Mouse (Mus musculus) hindbrain, embryonic 12.5 days (tissue): ENCODE measurements around the gene Ptprs. TPM values are rescaled to one million over a fixed set of nuclear protein-coding genes. Genes with fewer than 3 reads are reported as not detected.

Experiments
- ATAC-seq: fragments of 200-750 bp; cut with Nextera tagmentation; 2 replicates; pipeline ENCODE4 v1.8.0; 2017; ENCODE audit warnings: moderate TSS enrichment; ENCODE audit not compliant: low FRiP score
- H3K27ac ChIP-seq: fragments of 300-500 bp; sonication (generic); 2 replicates; pipeline ENCODE4 v1.5.1; 2016; ENCODE audit warnings: mild to moderate bottlenecking
- H3K27me3 ChIP-seq: fragments of 300-500 bp; sonication (generic); 2 replicates; pipeline ENCODE4 v1.6.1; 2016; ENCODE audit warnings: mild to moderate bottlenecking
- H3K36me3 ChIP-seq: fragments of 300-500 bp; sonication (generic); 2 replicates; pipeline ENCODE4 v1.6.1; 2016; ENCODE audit warnings: mild to moderate bottlenecking
- H3K4me1 ChIP-seq: fragments of 300-500 bp; sonication (generic); 2 replicates; pipeline ENCODE4 v1.6.1; 2016
- H3K4me2 ChIP-seq: fragments of 300-500 bp; sonication (generic); replicated peaks from 2 replicates; pipeline ENCODE4 v1.6.1; 2016; ENCODE audit warnings: mild to moderate bottlenecking
- H3K4me3 ChIP-seq: fragments of 300-500 bp; sonication (generic); 2 replicates; pipeline ENCODE4 v1.5.1; 2016; ENCODE audit warnings: mild to moderate bottlenecking
- H3K9ac ChIP-seq: fragments of 300-500 bp; sonication (generic); 2 replicates; pipeline ENCODE4 v1.6.1; 2016; ENCODE audit warnings: mild to moderate bottlenecking, moderate library complexity
- H3K9me3 ChIP-seq: fragments of 300-500 bp; sonication (generic); replicated peaks from 2 replicates; pipeline ENCODE4 v1.6.1; 2016; ENCODE audit warnings: mild to moderate bottlenecking
- WGBS: fragments of 180-500 bp; shearing (Covaris S2); methylation state at CpG from one replicate; pipeline ENCODE4 v1.1.7; 2016; 5-methylcytosine and 5-hydroxymethylcytosine counted together
- polyA plus RNA-seq: library from polyadenylated mRNA; unstranded; fragments of >200 nt; fragmentation: Nextera tagmentation; extraction: Ambion mirVana; gene quantifications from 2 replicates; pipeline ENCODE4 v1.2.1, GENCODE M21; 2016

Gene Ptprs
- polyA plus RNA-seq, 1 experiment from 2014 or later: 316 TPM

DNA sequence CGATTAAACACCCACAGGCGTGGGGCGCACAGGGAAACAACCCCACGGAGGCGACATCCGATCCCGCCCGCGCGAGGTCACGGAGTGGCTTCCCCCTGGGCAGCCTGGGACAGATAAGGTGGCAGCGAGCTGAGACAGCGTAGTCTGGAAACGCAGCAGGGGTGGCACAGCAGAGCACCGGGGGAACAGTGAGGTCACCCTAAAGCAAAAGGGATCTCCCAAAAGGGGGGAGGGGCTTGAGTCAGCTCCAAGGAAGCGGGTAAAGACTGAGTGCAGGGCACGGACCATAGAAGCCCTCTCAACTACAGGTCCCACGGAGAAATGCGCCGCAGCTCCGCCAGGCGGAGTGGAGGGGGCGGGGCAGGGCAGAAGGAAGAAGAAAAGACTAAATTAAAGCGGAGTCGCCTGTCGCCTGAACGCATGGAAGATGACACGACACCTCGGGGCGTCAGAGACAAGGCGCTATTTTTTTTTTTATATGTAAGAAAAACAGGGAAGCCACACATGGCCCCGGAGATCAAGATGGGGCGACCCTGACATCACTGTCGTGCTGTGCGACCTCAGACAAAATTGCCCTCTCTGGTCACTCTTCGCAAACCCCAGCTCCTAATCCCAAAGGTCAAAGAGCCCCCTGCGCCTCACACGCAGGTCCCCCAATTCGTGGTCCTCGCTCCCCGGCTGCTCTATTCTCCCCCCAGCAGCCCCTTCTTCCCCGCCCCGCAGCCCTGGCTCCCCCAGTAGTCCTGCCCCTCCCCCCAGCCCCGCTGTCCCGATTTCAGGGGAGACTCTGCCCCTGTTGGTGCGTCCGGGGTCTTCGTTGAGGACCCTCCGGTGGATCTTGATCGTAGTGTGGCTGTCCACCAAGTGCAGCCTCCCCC lies 3.3 kb downstream of the Ptprs start:
- Histone ChIP-seq H3K9ac (peak overlapping the region; percentile 98), H3K4me2 (peak overlapping the region; percentile 96), H3K4me1 (peaks cover 72% of the 10 kb centered on the region), H3K27ac (peak overlapping the region; percentile 96), H3K9me3 (no peaks in the 10 kb centered on the region), H3K4me3 (peak overlapping the region; percentile 90), H3K27me3 (peaks cover 18% of the 10 kb centered on the region), H3K36me3 (peaks cover 6% of the 10 kb centered on the region)
- 3% methylated on average over 50 of the region's 50 CpGs for WGBS
- no peak for ATAC-seq

DNA sequence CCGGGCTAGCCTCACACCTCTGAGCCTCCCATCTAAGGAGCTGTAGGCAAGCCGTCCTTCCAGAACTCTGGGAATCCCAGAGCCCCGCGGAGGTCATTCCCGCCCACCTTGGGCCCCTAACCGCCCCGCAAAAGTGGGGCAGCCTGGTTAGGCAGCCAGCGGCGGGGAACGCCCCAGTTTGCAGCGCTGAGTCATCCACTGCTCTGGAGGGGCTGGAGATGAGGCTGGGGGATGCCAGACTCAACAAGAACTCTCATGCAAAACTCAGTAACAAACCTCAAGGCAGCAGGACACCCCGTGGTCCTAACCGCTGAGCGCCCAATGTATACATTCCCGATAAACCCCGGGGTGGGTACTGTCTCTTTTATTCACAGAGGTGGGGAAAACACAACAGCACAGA lies 4.2 kb downstream of the Ptprs start:
- Histone ChIP-seq H3K4me2 (peak overlapping the region; percentile 96), H3K9me3 (no peaks in the 10 kb centered on the region), H3K4me3 (peak overlapping the region; percentile 90), H3K9ac (peak overlapping the region; percentile 98), H3K4me1 (peaks cover 80% of the 10 kb centered on the region), H3K27me3 (peaks cover 12% of the 10 kb centered on the region; the same call in 1 of the 2 replicates), H3K36me3 (peaks cover 6% of the 10 kb centered on the region), H3K27ac (no peak overlapping the region; the same call in 1 of the 2 replicates)
- ATAC-seq: no peak
- WGBS: 8% methylated on average over 16 of the region's 16 CpGs

DNA sequence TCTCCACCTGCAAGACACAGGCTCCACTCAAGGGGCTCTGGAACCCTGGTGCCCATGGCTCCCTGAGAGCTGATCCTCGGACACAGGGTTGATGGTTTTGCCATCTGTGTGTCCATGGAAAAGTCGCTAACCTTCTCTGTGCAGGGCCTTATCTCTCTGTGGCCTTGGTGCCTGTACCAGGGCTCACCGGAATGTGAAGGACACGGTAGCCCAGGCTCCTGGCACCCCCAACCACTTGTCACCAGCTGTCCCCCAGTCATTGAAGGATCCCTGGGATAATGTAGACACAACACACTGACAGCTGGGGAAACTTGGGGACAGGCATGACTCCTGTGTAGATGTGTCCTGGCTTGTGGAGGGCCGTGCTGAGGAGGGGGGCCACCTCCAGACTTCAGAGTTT lies 5.1 kb downstream of the Ptprs start:
- H3K4me2 ChIP-seq: peak overlapping the region; percentile 7; the same call in 1 of the 2 replicates
- H3K9me3 ChIP-seq: no peaks in the 10 kb centered on the region
- no peak overlapping the region for H3K27ac ChIP-seq
- H3K4me1 ChIP-seq: peaks cover 88% of the 10 kb centered on the region
- no peak overlapping the region for H3K9ac ChIP-seq
- ATAC-seq: no peak
- peaks cover 12% of the 10 kb centered on the region; the same call in 1 of the 2 replicates for H3K27me3 ChIP-seq
- WGBS: 74% methylated on average over 5 of the region's 5 CpGs
- no peak overlapping the region for H3K4me3 ChIP-seq
- peaks cover 6% of the 10 kb centered on the region for H3K36me3 ChIP-seq

DNA sequence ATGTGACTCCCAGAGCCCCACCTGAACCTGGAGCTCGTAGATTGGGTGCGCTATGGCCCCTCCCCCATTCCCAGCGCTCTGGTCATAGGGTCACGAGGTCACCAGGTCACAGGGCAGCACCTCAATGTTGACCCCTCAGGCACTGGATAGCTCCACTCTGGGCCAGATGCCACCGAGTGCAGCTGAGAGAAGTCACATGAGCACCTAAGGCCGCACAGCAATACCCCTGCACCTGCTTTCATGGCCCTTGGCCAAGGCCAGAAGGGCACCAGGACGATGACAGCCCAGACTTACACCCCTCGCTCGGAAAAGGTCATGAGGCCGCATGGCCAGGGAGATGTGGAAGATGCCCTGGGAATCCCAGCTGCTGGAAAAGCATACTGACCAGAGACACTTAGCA lies 5.7 kb downstream of the Ptprs start:
- Histone ChIP-seq H3K27ac (peak overlapping the region; percentile 93), H3K36me3 (peaks cover 6% of the 10 kb centered on the region), H3K4me3 (peak overlapping the region; percentile 26), H3K4me1 (peaks cover 93% of the 10 kb centered on the region), H3K4me2 (peak overlapping the region; percentile 51), H3K27me3 (peaks cover 12% of the 10 kb centered on the region; the same call in 1 of the 2 replicates), H3K9me3 (no peaks in the 10 kb centered on the region), H3K9ac (peak overlapping the region; percentile 57)
- ATAC-seq: no peak
- WGBS: 23% methylated on average over 10 of the region's 10 CpGs

DNA sequence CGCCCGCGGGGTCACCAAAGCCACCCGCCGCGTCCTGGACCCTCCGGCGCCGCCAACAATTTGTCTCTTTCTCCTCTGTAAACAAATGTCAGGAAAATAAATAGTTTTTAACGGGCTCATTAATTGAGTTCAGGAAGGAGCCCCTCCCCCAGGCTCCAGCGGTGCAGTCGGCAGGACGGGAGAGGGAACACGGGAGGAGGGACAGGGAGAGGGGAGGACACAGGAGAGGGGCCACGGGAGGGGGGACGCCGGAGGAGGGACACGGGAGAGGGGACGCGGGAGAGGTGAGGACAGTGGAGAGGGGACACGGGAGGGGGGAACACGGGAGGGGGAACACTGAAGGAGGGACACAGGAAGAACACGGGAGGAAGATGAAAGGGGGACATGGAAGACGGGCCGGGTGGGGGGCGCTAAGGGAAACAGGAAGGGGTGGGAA lies 6.3 kb downstream of the Ptprs start:
- H3K27ac ChIP-seq: peak overlapping the region; percentile 93
- peaks cover 6% of the 10 kb centered on the region for H3K36me3 ChIP-seq
- peaks cover 12% of the 10 kb centered on the region; the same call in 1 of the 2 replicates for H3K27me3 ChIP-seq
- peak overlapping the region; percentile 26 for H3K4me3 ChIP-seq
- H3K4me2 ChIP-seq: peak overlapping the region; percentile 51
- ATAC-seq: no peak
- H3K9me3 ChIP-seq: no peaks in the 10 kb centered on the region
- 4% methylated on average over 20 of the region's 26 CpGs for WGBS
- H3K9ac ChIP-seq: peak overlapping the region; percentile 57
- peaks cover 96% of the 10 kb centered on the region for H3K4me1 ChIP-seq

DNA sequence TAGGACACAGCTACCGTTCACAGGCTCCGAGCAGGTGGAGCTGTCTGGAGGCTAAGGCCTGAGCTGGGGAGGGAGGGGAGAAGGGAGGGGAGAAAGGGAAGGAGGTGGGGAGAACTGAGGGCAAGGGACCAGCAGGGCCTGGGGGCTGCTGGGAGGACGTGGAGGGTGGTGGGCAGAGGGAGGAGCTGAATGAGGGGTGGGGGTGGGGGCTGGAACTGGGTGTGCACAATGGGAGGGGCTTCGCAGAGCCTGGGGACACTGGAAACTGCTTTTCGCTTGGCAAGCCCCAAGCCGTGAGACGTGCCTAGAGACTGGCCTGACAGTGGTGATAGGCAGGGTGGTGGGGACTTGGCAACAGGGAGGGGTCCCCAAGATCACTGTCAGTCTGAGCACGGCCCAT lies 7.0 kb downstream of the Ptprs start:
- Histone ChIP-seq H3K4me2 (peak overlapping the region; percentile 51), H3K27me3 (peaks cover 10% of the 10 kb centered on the region; the same call in 1 of the 2 replicates), H3K9me3 (no peaks in the 10 kb centered on the region), H3K4me3 (0 out of 2 replicates have a peak overlapping the region, but pooled peaks have one; percentile 3), H3K36me3 (peaks cover 6% of the 10 kb centered on the region), H3K4me1 (peaks cover 96% of the 10 kb centered on the region), H3K9ac (no peak overlapping the region; the same call in 1 of the 2 replicates), H3K27ac (peak overlapping the region; percentile 93)
- 19% methylated on average over 8 of the region's 8 CpGs for WGBS
- 0 out of 2 replicates have a peak, but pooled peaks have one; percentile 5 for ATAC-seq

DNA sequence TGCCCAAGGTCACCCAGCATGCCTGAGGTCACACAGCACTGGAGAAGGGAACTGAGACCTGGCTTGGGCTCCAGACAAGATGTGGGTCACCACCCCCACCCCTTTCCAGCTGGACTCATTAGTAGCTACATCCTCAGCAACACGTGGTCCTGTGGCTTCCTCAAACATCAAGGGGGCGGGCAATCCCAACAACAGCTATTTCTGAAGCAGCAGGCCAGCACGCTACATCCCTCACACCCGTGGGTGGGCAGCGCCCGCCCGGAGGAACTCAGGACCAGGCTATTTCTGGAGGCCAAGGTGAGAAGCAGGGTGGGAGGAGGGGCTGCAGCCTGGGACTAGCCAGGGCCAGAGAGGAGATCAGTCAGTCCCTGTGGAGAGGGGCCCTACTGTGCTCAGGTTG lies 7.4 kb downstream of the Ptprs start:
- Histone ChIP-seq H3K27ac (peak overlapping the region; percentile 93), H3K4me1 (peaks cover 95% of the 10 kb centered on the region), H3K4me3 (peak overlapping the region; percentile 3; the same call in 1 of the 2 replicates), H3K9ac (no peak overlapping the region; the same call in 1 of the 2 replicates), H3K4me2 (no peak overlapping the region; the same call in 1 of the 2 replicates), H3K36me3 (peaks cover 6% of the 10 kb centered on the region), H3K9me3 (no peaks in the 10 kb centered on the region), H3K27me3 (peaks cover 6% of the 10 kb centered on the region; the same call in 1 of the 2 replicates)
- WGBS: 66% methylated on average over 7 of the region's 7 CpGs
- no peak for ATAC-seq

DNA sequence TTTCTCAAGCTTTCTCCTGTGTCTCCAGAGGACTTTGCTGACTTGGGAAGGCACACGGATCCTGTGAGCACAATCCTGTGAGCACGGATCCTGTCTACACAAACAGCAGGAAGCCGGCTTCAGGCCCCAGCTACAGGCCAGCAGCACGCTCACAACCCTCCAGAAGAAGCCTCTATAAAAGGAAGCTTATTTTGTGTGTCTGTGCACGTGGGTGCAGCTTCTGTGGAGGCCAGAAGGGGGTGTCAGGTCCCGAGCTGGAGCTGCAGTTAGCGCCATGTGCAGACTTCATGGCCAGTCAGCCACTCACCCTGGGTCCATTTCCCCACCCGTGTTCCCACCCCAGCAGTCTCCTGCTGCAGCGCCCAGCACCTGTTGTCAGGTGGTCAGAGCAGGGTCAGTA lies 7.9 kb downstream of the Ptprs start:
- H3K9me3 ChIP-seq: no peaks in the 10 kb centered on the region
- no peak overlapping the region for H3K4me2 ChIP-seq
- no peak for ATAC-seq
- H3K27ac ChIP-seq: peak overlapping the region; percentile 93
- peaks cover 95% of the 10 kb centered on the region for H3K4me1 ChIP-seq
- 0 out of 2 replicates have a peak overlapping the region, but pooled peaks have one; percentile 14 for H3K9ac ChIP-seq
- peaks cover 3% of the 10 kb centered on the region; the same call in 1 of the 2 replicates for H3K27me3 ChIP-seq
- WGBS: 89% methylated on average over 9 of the region's 9 CpGs
- H3K36me3 ChIP-seq: peaks cover 6% of the 10 kb centered on the region
- 0 out of 2 replicates have a peak overlapping the region, but pooled peaks have one; percentile 3 for H3K4me3 ChIP-seq

DNA sequence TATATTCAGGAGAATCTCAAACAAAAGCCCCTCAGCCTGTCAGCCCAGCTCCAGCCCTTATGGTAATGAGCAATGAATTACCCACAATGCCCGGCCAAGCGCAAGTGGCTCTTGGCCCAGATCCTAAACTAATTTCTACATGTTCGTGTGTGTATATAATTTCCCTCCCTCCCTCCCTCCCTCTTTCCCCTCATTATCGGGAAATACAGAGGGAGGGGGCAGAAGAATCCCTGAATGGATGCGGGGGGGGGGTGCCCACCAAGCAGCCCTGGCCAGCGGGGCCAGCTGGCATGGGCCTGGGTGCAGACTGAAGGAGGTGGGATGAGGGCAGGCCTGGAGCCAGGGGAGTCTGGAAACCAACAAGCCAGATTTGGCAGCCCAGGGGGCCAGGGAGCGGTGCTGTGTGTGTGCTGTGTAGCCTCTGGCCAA lies 8.8 kb downstream of the Ptprs start:
- no peaks in the 10 kb centered on the region for H3K27me3 ChIP-seq
- no peaks in the 10 kb centered on the region for H3K9me3 ChIP-seq
- peak overlapping the region; percentile 93 for H3K27ac ChIP-seq
- peak overlapping the region; percentile 55 for H3K9ac ChIP-seq
- H3K36me3 ChIP-seq: peaks cover 6% of the 10 kb centered on the region
- 19% methylated on average over 7 of the region's 7 CpGs for WGBS
- peaks cover 94% of the 10 kb centered on the region for H3K4me1 ChIP-seq
- peak; percentile 71 for ATAC-seq
- peak overlapping the region; percentile 41 for H3K4me2 ChIP-seq
- no peak overlapping the region for H3K4me3 ChIP-seq

DNA sequence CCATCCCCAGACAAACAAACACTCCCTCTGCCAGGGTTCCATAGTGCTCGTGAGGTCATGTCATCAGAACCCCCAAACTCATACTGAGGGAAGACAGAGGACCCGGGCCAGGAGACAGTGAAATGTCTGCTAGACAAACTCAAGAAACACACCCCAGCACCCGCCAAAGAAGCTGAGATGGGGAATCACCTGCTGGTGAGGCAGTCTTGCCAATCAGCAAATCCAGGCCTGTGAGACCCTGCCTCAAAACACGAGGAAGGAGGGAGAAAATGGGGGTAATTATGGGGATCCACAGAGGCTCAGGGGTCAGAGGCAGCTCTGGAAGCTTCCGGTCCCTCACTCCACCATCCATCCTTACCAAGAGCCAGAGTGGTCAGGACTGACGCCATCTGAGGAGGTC lies 9.5 kb downstream of the Ptprs start:
- Histone ChIP-seq H3K36me3 (peaks cover 6% of the 10 kb centered on the region), H3K4me1 (peaks cover 88% of the 10 kb centered on the region), H3K9ac (peak overlapping the region; percentile 55; the same call in 1 of the 2 replicates), H3K4me2 (peak overlapping the region; percentile 41), H3K9me3 (no peaks in the 10 kb centered on the region), H3K27me3 (no peaks in the 10 kb centered on the region), H3K27ac (peak overlapping the region; percentile 93), H3K4me3 (no peak overlapping the region)
- ATAC-seq: no peak
- WGBS: 67% methylated on average over 6 of the region's 6 CpGs

DNA sequence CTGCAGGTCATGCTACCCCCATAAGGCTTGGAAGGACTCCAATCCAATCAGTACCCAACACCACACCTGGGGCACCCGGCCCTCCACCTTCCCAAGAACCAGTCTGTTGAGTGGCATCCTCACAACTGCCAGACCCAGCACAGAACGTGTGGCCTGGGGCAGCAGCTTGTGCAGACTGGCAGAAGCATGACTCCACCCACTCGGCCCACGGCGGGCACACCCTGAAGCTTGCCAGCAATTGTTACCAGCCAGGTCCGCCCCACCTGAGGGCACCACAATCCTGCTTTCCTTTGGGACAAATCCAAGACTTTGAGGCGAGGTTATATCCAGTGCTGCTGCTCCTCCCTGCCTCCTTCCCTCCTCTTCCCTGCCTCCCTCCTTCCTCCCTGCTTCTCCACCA lies 11.5 kb downstream of the Ptprs start:
- Histone ChIP-seq H3K36me3 (peaks cover 7% of the 10 kb centered on the region), H3K4me1 (peaks cover 88% of the 10 kb centered on the region), H3K27me3 (no peaks in the 10 kb centered on the region), H3K4me2 (no peak overlapping the region), H3K27ac (no peak overlapping the region), H3K4me3 (no peak overlapping the region), H3K9me3 (no peaks in the 10 kb centered on the region), H3K9ac (no peak overlapping the region)
- ATAC-seq: no peak
- 79% methylated on average over 7 of the region's 7 CpGs for WGBS

DNA sequence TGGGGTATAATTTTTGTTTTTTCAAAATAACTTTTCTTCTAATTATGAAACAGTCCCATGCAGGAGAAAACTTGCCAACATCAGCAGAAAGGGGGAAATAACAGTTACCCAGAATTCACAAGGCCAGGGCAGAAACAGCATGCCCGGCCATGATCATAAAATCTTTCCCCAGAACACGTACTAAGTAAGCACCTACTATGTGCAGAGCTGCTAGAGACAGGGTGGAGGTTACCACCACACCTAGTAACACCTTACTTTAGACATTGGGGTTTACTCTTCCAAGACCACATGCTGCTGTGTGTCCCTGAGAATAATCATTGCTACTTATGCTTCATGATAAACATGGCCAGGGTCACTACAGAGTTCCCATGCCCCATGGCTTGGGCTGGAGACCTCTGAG lies 11.9 kb downstream of the Ptprs start:
- no peak overlapping the region for H3K27ac ChIP-seq
- no peaks in the 10 kb centered on the region for H3K9me3 ChIP-seq
- WGBS: 83% methylated on average over 2 of the region's 2 CpGs
- peaks cover 9% of the 10 kb centered on the region for H3K36me3 ChIP-seq
- H3K27me3 ChIP-seq: no peaks in the 10 kb centered on the region
- H3K4me3 ChIP-seq: no peak overlapping the region
- peaks cover 88% of the 10 kb centered on the region for H3K4me1 ChIP-seq
- H3K9ac ChIP-seq: no peak overlapping the region
- H3K4me2 ChIP-seq: no peak overlapping the region
- ATAC-seq: no peak
